Mouse (Mus musculus) naive thymus-derived CD4-positive, alpha-beta T cell, adult 2 months (primary cell): ENCODE data around the gene Nacad.

ENCODE experiments used
- DNase-seq: peaks from one replicate; pipeline ENCODE4 v3.0.0-alpha.2; 2011; ENCODE audit warnings: low read depth

Gene Nacad

GRCm38 (mm10) chr11:6581560-6581959, 24.3 kb downstream of the Nacad start:
- DNase-seq, result no peak

GRCm38 (mm10) chr11:6580065-6580750, 25.6 kb downstream of the Nacad start:
- DNase-seq, result no peak

- DNase-seq, result no peak
Observed at GRCm38 (mm10) chr11:6579361-6579760, 26.5 kb downstream of the Nacad start.

GRCm38 (mm10) chr11:6576151-6576550, 29.7 kb downstream of the Nacad start:
- no peak for DNase-seq

- no peak for DNase-seq
Observed at GRCm38 (mm10) chr11:6569410-6569777, 36.5 kb downstream of the Nacad start.

- DNase-seq, result peak; percentile 62
Observed at GRCm38 (mm10) chr11:6568584-6569409, 37.1 kb downstream of the Nacad start.

- DNase-seq, result peak; percentile 82
Observed at GRCm38 (mm10) chr11:6567951-6568350, 37.9 kb downstream of the Nacad start.

GRCm38 (mm10) chr11:6566496-6566895, 39.4 kb downstream of the Nacad start:
- peak; percentile 53 for DNase-seq

- peak; percentile 48 for DNase-seq
Observed at GRCm38 (mm10) chr11:6563201-6563600, 42.7 kb downstream of the Nacad start.

- DNase-seq, result peak; percentile 61
Observed at GRCm38 (mm10) chr11:6562359-6562758, 43.5 kb downstream of the Nacad start.

GRCm38 (mm10) chr11:6561474-6561873, 44.4 kb downstream of the Nacad start:
- DNase-seq, result no peak

- peak; percentile 81 for DNase-seq
Observed at GRCm38 (mm10) chr11:6560655-6561360, 45.0 kb downstream of the Nacad start.

GRCm38 (mm10) chr11:6559996-6560395, 45.9 kb downstream of the Nacad start:
- peak; percentile 74 for DNase-seq

GRCm38 (mm10) chr11:6558234-6558633, 47.6 kb downstream of the Nacad start:
- DNase-seq, result peak; percentile 77

- DNase-seq, result no peak
Observed at GRCm38 (mm10) chr11:6550201-6550600, 55.7 kb downstream of the Nacad start.

GRCm38 (mm10) chr11:6549770-6550169, 56.1 kb downstream of the Nacad start:
- no peak for DNase-seq
